Mouse (Mus musculus) G1E (cell line): ENCODE results near the gene Cdca4.

Experiments
- CTCF ChIP-seq: IDR thresholded peaks from 2 replicates; pipeline ENCODE4 v1.5.1; 2012; ENCODE audit warnings: low read depth, low read length, inconsistent platforms, mixed read lengths
- GATA1 ChIP-seq: IDR thresholded peaks from 2 replicates; pipeline ENCODE4 v1.6.1; 2012; ENCODE audit warnings: borderline replicate concordance, low read length, inconsistent platforms, mixed read lengths

GRCm38 (mm10) chr12:112856338-112856737, 27.1 kb upstream of the Cdca4 start:
- TF ChIP-seq CTCF (no peak), GATA1 (no peak)
